Mouse (Mus musculus) mouse trophoblast stem cell (cell line): ENCODE results near the gene Bpifb9a.
"Not testable (repeated sequence)": the region's sequence is repeated elsewhere in the genome, so short reads cannot be mapped to it uniquely, and the experiment has no call there.

Experiments used
- in situ Hi-C, 2 experiments: fragments of 300-500 bp; cut with MseI, MboI; formaldehyde crosslinking; loops; 2 replicates in 1 of 2; 3 replicates in 1 of 2; pipeline ENCODE4 v1.15.1; 2025

Gene Bpifb9a

GRCm38 (mm10) chr2:154257554-154257953, at the start of gene Bpifb9a:
TSS of gene Bpifb9a (plus strand) at chr2:154257854.
- in situ Hi-C loops: not testable (repeated sequence)

GRCm38 (mm10) chr2:154209112-154209511, 48.5 kb upstream of the Bpifb9a start:
- in situ Hi-C loops: loop anchor here in 1 of 2 experiments (10.0 kb wide), 1 partner anchor 166 kb away; the partner anchor contains the start of gene Cdk5rap1

- in situ Hi-C loops: loop anchor here in 1 of 2 experiments (5.0 to 10.0 kb wide), 2 partner anchors 76 to 164 kb away; partner anchors contain the start of gene Cdk5rap1
These were observed 46.5 kb upstream of the Bpifb9a start for GRCm38 (mm10) chr2:154211121-154211520.

DNA sequence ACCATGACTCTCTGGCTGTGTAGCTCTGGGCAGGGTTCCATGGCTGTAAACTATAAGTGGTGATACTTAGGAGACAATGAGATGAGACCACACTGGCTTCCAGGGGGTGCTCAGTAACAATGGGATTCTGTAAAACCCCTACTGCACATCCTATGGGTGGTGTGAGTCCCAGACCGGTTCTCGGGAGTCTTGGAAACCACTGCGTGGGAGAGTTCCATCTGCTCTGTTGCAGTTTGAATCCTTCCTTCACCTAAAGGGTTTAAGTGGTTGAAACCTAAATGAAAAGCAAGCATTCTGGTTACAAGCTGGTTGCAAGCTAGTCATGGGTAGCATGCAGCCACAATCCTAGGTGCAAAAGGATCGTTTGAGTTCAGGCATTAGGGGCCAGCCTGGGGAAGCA, 45.8 kb upstream of the Bpifb9a start:
- in situ Hi-C loops: loop anchor here in 1 of 2 experiments (5.0 to 10.0 kb wide), 2 partner anchors 75 to 163 kb away; partner anchors contain the start of gene Cdk5rap1

- in situ Hi-C loops: loop anchor here (5.0 to 10.0 kb wide), 2 partner anchors 77 to 160 kb away; partner anchors contain the start of gene Cdk5rap1 (in 1 of the 2)
These were observed 42.5 kb upstream of the Bpifb9a start for GRCm38 (mm10) chr2:154215191-154215590.

GRCm38 (mm10) chr2:154219950-154220349, 37.7 kb upstream of the Bpifb9a start:
- in situ Hi-C loops: loop anchor here (5.0 to 10.0 kb wide), 2 partner anchors 72 to 155 kb away; partner anchors contain the start of gene Cdk5rap1 (in 1 of the 2)

DNA sequence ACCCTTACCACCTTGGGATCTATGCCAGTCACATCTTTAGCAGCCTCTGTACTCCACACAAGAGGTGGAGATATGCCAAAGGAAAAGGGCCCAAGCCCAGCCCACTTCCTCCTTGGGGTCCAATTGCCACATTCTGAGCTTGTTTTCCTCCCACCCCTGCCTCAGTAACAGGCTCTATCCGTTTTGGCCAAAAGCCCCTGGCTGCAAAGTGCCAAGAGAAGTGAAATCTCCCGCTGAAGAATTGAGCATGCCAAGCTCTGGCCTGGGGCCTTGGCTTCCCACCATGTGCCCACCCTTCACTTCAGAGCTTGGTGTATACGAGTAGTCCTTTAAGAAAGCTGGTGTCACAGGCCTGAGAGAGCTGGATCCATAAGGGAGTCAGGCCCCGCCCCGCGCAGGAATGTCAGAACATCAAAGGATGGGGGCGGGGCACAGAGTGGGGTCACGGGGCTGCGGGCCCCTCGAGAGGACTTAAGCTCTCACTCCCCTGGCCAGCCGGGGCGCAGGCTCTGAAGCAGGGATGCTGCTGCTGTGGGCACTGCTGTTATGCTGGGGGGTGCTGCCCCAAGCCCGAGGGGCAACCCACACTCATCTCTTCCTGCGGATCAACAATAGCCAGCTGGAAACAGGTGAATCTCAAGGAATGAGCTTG, 34.3 kb upstream of the Bpifb9a start, which contains the start of gene Bpifb5:
TSS of gene Bpifb5 (plus strand) at position 478 of the 652 bp plus-strand sequence.
- in situ Hi-C loops: no loop called here

- in situ Hi-C loops: no loop called here
These were observed 33.8 kb upstream of the Bpifb9a start for GRCm38 (mm10) chr2:154223917-154224273.

DNA sequence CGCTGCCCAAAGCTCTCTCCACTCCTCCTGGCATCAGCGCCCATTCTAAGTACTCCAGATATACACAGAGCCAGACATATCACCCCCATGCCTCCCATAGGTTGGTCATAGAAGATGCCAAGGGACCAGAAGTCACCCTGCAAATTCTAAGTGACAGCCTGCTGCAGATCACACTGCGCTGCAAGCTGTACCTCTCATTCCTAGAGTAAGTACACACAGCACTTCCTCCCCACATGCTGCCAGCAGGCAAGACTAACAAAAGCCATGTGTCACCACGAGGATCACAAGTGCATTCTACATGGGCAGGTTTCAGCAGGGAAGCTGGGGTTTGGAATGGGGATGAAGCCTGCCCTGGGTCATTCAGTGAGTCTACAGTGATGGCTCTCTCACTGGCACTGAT, 30.7 kb upstream of the Bpifb9a start:
- in situ Hi-C loops: no loop called here

DNA sequence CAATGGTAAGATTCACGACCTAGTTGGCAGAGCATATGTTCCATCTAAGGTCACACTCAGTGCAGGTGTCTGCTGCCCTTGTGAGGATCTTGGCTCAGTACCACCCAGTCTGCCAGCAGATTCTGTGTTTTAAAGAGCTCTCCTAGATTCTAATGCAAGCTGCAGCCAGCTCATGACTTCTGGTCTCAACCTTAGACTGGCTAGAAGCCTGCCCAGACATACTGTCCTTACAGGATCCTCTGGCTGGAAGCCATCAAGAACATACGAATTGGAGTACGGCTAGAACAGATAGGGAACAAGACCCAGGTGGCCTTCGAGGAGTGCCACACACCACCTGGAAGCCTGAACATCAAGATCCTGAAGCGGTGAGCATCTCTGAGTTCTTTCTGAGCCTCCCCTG, 29.8 kb upstream of the Bpifb9a start:
- in situ Hi-C loops: no loop called here

- in situ Hi-C loops: no loop called here
These were observed 24.2 kb upstream of the Bpifb9a start for GRCm38 (mm10) chr2:154233426-154233825.

DNA sequence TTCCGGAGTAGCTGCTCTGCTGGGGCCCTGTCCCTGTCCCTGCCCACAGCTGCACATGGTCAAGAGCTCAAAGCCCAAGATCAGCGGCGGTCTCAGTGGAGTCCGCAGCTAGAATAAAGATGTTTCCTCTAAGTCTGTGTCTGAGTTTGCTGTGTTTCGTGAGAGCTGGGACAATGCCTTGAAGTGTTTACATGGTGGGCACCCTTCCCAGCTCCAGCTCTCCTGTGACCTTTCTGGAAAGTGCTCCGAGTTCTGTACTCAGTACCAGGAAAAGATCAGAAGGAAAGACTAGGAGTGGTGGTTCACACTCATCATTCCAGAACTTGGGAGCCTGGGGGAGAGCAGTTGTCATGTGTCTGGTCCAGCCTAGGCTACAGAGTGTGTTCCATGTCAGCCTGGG, 16.9 kb upstream of the Bpifb9a start:
- in situ Hi-C loops: no loop called here

GRCm38 (mm10) chr2:154242726-154243125, 14.9 kb upstream of the Bpifb9a start:
- in situ Hi-C loops: not testable (repeated sequence)

GRCm38 (mm10) chr2:154243356-154244036, 14.2 kb upstream of the Bpifb9a start:
- in situ Hi-C loops: no loop called here

DNA sequence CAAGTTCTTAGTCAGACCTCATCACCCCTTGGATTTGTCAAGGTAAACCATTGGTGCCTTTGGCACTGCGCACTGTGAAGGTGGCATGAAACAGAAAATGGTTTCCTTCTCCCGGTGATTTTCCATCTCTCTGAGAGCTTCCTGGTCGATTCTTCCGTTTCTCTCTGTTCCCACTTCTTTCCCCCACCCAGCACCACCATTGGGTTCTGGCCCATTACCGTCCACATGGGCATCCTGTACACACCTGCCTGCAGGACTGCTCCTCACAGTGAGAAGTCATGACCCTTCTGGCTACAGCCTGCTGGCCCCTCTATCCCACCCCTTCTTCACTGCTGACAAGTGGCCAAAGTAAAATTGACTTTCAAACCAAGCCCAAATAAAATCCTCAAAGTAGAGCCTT, 12.3 kb upstream of the Bpifb9a start:
- in situ Hi-C loops: no loop called here

DNA sequence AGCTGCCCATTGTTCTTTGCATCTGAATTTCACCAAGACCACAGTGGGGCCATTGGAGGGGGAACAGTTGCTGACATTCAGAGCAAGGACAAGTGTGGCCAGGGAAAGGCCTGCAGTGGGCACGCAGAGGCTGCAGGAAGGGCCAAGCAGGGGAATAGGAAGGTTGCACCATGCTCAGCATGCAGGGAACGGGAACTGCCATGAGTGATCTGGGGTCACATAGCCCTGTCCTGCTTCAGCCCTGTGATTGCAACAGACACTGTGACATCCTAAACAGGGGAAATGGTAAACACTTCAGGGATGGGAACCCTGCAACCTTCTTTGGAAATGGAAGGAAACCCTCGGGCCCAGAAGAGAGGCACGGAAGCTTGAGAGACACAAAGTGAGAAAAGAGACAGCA, 2.4 kb upstream of the Bpifb9a start:
- in situ Hi-C loops: not testable (repeated sequence)

DNA sequence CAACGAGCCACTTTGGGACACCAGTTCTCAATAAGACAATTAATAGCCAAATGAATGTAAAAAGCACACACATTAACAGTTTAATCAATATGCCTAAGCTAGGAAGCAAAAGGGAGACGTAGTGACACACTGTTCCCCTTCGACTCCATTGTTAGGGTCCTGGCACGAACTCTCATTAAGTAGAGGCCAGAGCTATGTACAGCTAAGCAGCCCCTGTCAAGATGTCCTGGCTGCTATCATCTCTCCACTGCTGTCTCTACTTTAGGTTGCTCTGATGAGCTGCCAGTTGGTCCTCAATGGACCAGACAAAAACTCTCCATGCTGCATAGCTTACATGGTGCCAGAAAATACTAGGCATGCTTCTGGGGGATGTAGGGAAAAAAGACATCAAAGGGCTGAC, 1.9 kb upstream of the Bpifb9a start:
- in situ Hi-C loops: no loop called here

- in situ Hi-C loops: not testable (repeated sequence)
These were observed 6.7 kb downstream of the Bpifb9a start for GRCm38 (mm10) chr2:154264397-154264796.

GRCm38 (mm10) chr2:154291866-154292265, 34.2 kb downstream of the Bpifb9a start:
- in situ Hi-C loops: loop anchor here in 1 of 2 experiments (5.0 kb wide), 1 partner anchor 75 kb away; no protein-coding TSS in a partner anchor

DNA sequence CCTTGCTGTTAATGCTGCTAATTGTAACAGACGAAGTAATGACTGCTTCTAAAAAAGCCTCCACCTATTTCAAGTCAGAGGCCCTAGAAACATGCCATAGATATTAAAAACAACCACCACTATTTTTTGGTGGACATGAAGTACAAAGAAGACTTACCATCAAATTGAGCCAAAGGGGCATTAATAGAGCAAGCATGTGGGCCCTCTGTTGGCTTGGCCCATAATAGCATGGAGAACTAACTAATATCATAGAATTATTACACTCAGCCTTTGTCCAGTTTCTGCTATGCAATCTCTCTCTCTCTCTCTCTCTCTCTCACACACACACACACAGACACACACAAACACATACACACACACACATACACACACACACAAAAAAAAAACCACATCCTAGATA, 35.2 kb downstream of the Bpifb9a start:
- in situ Hi-C loops: loop anchor here in 1 of 2 experiments (5.0 kb wide), 1 partner anchor 76 kb away; no protein-coding TSS in a partner anchor

GRCm38 (mm10) chr2:154294746-154295145, 37.1 kb downstream of the Bpifb9a start:
- in situ Hi-C loops: loop anchor here in 1 of 2 experiments (5.0 kb wide), 1 partner anchor 77 kb away; no protein-coding TSS in a partner anchor

DNA sequence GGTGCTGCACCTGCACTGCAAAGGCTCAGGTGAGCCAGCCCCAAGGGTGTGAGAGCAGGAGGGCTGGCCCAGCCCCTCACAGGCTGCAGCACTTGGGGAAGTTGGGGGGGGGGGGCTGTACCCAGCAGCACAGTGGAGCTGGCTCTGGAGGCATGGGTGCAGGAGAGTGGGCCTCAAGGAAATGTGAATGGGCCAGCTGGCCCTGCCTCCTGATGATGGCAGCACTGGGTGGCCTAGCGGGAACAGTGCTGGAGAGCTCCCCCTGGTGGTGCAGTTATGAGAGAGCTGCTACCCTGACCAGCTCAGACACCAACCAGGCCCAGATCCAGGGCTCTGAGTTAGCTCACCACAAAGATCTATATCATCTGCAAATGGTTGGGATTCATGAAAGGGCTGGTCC, 42.8 kb downstream of the Bpifb9a start:
- in situ Hi-C loops: no loop called here
